Mouse (Mus musculus): Measurements from ENCODE around the gene Gm20388. TPM values are rescaled to one million over a fixed set of nuclear protein-coding genes. Genes with fewer than 3 reads are reported as not detected.
"Not testable (repeated sequence)": the region's sequence is repeated elsewhere in the genome, so short reads cannot be mapped to it uniquely, and the experiment has no call there.

Gene Gm20388
- polyA plus RNA-seq, 1 experiment: 10.6 TPM

DNA sequence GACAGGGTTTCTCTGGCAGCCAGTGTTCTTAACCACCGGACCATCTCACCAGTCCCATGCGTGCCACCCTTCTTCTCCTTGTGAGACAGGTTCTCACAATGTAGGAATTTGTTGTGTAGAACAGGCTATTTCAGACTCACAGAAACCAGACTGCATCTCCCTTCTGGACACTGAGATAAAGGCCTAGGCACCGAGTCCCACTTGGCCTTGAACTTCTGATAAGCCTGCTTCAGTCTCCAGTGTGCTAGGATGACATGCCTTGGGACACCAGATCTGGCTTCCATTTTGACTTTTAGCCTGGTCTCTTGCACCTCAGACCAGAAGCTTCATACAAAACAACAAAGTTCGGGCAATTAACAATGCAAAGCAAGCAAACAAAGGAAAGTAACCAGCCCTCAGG lies 1678.1 kb downstream of the Gm20388 start:
- WGBS: 65% methylated on average over 4 of the region's 4 CpGs
- Histone ChIP-seq H3K4me1 (ENCODE audit: control insufficient read depth, insufficient read depth, low read length) (peaks cover 2% of the 10 kb centered on the region; the same call in 1 of the 2 replicates), H3K4me3 (replicated peaks; ENCODE audit: control insufficient read depth, low read depth, low read length) (no peak overlapping the region), H3K27ac (ENCODE audit: control insufficient read depth, insufficient read depth, low read depth, low read length, poor library complexity) (peak overlapping the region; percentile 83)
- TF ChIP-seq CTCF (IDR thresholded peaks at IDR 0.05; ENCODE audit: control insufficient read depth, insufficient read depth, low read length) (no peak), POLR2A (IDR thresholded peaks at IDR 0.05; ENCODE audit: borderline replicate concordance, control insufficient read depth, low read depth, low read length) (no peak)

DNA sequence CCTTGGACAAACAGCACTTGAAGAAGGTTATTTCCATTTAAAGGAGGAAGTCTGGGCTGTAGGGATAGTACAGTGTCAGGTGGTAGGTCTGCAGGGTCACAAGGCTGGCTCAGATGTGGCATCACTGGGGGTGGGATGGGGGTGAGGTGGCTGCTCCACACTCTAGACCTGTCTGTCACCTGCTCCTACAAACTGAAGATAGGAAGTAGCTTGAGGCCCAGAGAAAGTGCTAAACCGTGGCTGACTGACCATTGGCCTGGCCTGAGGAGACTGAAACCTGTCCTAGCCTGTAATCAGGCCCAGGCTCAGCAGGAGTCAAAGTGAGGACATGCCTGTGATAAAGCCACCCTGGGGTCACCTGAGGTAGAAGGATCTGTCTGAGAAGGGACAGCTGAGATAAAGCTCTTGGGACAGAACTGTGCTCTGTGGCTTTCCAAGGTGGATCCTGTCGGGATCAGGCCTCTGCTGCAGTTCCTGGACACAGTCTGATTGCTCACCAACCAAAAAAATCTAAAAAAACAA lies 1678.6 kb downstream of the Gm20388 start:
- Histone ChIP-seq H3K4me3 (replicated peaks; ENCODE audit: control insufficient read depth, low read depth, low read length) (no peak overlapping the region), H3K27ac (ENCODE audit: control insufficient read depth, insufficient read depth, low read depth, low read length, poor library complexity) (peak overlapping the region; percentile 83), H3K4me1 (ENCODE audit: control insufficient read depth, insufficient read depth, low read length) (peaks cover 2% of the 10 kb centered on the region; the same call in 1 of the 2 replicates)
- TF ChIP-seq CTCF (IDR thresholded peaks at IDR 0.05; ENCODE audit: control insufficient read depth, insufficient read depth, low read length) (no peak), POLR2A (IDR thresholded peaks at IDR 0.05; ENCODE audit: borderline replicate concordance, control insufficient read depth, low read depth, low read length) (no peak)
- 65% methylated on average over 2 of the region's 2 CpGs for WGBS

DNA sequence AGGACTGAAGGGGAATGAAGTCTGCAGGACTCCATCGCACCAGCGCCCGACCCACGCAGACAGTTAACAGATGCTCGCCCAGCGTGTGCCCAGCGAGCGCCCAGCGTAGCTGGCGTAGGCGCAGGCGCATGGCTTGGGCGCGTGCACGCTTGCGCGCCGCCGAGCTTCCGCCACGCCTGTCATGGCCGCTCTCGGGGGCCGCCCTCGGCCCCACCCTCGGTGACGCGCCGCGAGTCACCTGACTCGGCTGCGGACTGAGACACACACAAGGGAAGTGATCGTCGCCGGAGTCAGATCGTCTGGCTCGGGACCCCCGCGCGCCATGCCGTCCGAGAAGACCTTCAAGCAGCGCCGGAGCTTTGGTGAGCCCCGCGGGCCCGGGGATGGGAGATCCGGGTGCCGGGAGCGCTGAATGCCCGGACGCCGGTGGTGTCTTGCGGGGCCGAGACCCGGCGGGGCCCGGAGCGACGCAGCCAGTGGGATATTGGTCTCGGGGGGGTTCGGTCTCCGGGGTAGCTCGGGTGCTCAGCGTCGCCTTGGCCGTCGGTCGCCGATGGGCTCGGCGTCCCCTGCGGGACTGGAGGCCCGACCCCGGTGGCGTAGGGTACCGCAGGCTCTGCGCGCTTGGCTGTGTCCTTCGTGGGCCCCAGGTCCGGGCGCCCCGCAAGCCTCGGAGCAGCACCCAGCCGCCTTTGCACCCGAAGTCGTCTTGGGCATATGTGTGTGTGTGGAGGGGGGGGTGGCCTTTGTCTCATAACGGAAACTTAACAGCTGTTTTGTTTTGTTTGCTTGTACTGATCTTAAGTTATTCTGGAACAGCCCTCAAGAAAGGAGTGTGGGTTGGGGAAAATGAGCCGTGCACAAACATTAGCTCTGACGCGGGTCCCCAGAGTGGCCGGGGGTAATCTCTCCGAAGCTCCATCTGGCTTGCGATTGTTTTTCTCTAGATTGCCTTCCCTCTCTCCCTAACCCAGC lies 1679.8 kb downstream of the Gm20388 start, which contains the start of gene Map1lc3b:
Gene Map1lc3b, plus strand, starts transcription at position 159 of the 975 bp plus-strand sequence.
- Histone ChIP-seq H3K27ac (ENCODE audit: control insufficient read depth, insufficient read depth, low read depth, low read length, poor library complexity) (peak within 1 kb of the TSS; percentile 83), H3K4me3 (replicated peaks; ENCODE audit: control insufficient read depth, low read depth, low read length) (peak within 1 kb of the TSS; percentile 87), H3K4me1 (ENCODE audit: control insufficient read depth, insufficient read depth, low read length) (peaks cover 2% of the 10 kb centered on the region; the same call in 1 of the 2 replicates)
- TF ChIP-seq POLR2A (IDR thresholded peaks at IDR 0.05; ENCODE audit: borderline replicate concordance, control insufficient read depth, low read depth, low read length) (peak; percentile 71; the same call in 1 of the 2 replicates), CTCF (IDR thresholded peaks at IDR 0.05; ENCODE audit: control insufficient read depth, insufficient read depth, low read length) (no peak)
- WGBS: under 1% methylated on average over 93 of the region's 94 CpGs

DNA sequence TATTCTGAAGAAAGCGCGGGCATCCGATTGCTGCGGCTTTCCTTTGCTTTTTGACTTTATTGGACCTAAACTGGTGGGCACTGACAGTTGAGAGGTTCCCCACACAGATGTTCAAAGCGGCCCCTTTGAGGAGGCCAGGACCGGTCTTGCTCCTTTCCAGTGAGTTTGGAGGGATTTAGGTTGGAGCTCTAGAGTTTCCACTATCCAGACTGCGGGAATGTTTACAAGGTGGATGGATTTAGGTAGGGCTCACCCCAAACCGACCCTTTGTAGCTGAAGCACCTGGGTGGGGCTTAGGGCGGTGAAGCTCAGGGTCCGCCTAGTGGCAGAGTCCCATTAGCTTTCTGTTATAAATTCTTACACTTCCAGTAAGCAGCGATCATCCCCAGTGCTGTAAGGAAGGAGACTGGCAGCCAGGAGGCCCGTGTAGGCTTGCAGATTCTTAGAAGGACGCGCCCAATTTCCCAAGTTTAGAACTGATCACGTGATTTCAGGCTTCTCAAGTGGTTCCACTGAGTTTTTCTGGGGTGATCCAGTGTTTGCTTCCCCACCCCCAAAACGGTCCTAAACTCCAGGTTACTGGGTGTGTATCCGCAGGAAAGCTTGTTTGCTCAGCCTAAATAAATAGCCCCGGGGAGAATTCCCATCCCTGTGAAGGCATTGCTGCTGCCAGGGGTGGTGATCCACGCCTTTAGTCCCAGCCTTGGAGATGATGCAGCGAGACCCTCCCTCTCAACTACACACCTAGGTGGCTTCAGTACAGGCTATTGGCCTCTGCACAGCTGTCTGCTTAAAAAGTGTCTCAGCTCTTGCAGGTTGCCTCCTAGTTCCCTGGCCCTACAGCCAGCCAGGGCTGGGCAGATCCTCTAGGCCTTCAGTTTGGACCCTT lies 1680.8 kb downstream of the Gm20388 start:
- Histone ChIP-seq H3K4me1 (ENCODE audit: control insufficient read depth, insufficient read depth, low read length) (peaks cover 2% of the 10 kb centered on the region; the same call in 1 of the 2 replicates), H3K4me3 (replicated peaks; ENCODE audit: control insufficient read depth, low read depth, low read length) (peak overlapping the region; percentile 87), H3K27ac (ENCODE audit: control insufficient read depth, insufficient read depth, low read depth, low read length, poor library complexity) (peak overlapping the region; percentile 83)
- 18% methylated on average over 20 of the region's 20 CpGs for WGBS
- TF ChIP-seq POLR2A (IDR thresholded peaks at IDR 0.05; ENCODE audit: borderline replicate concordance, control insufficient read depth, low read depth, low read length) (no peak), CTCF (IDR thresholded peaks at IDR 0.05; ENCODE audit: control insufficient read depth, insufficient read depth, low read length) (peak; percentile 54; the same call in 1 of the 2 replicates)

DNA sequence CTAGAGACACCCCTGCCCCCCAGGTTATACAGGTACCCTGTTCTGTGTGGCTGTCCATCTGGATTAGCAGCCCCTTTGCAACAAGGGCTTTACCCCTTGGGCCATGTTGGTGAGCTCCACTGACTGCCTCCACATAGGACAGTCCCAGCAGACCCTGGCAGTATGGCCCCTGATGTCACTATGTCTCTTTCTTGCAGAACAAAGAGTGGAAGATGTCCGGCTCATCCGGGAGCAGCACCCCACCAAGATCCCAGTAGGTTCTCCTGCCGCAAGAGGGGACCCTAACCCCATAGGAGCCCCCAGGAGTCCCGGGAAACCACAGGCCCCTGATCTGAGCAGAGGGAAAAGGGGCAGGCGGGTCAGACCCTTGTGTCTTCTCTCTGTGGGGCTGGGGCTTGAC lies 1682.7 kb downstream of the Gm20388 start:
- peaks cover 2% of the 10 kb centered on the region; the same call in 1 of the 2 replicates for H3K4me1 ChIP-seq (ENCODE audit: control insufficient read depth, insufficient read depth, low read length)
- TF ChIP-seq POLR2A (IDR thresholded peaks at IDR 0.05; ENCODE audit: borderline replicate concordance, control insufficient read depth, low read depth, low read length) (no peak), CTCF (IDR thresholded peaks at IDR 0.05; ENCODE audit: control insufficient read depth, insufficient read depth, low read length) (no peak)
- no peak overlapping the region for H3K4me3 ChIP-seq (replicated peaks; ENCODE audit: control insufficient read depth, low read depth, low read length)
- WGBS: 89% methylated on average over 5 of the region's 5 CpGs
- H3K27ac ChIP-seq (ENCODE audit: control insufficient read depth, insufficient read depth, low read depth, low read length, poor library complexity): no peak overlapping the region

DNA sequence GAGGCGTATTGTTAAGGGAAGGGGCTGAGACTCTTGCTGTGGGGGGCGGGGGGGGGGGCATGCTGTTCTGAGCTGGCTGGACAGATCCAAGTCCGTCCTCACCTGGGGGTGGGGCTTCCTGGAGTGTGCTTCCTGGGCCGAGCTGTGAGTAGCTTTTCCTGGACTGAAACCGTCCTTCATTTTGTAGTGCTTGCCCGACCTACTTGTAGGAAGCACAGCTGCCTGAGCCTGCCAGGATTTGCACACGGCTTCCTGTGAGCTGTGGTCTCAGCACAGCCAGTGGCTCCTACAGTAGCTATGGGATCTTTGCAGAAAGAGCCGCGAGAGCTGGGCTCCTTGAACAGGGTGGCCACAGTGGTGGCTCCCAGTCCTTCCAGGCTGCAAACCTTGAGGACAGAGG lies 1683.3 kb downstream of the Gm20388 start:
- 63% methylated on average over 9 of the region's 9 CpGs for WGBS
- TF ChIP-seq POLR2A (IDR thresholded peaks at IDR 0.05; ENCODE audit: borderline replicate concordance, control insufficient read depth, low read depth, low read length) (no peak), CTCF (IDR thresholded peaks at IDR 0.05; ENCODE audit: control insufficient read depth, insufficient read depth, low read length) (no peak)
- H3K27ac ChIP-seq (ENCODE audit: control insufficient read depth, insufficient read depth, low read depth, low read length, poor library complexity): no peak overlapping the region
- H3K4me1 ChIP-seq (ENCODE audit: control insufficient read depth, insufficient read depth, low read length): peaks cover 2% of the 10 kb centered on the region; the same call in 1 of the 2 replicates
- H3K4me3 ChIP-seq (replicated peaks; ENCODE audit: control insufficient read depth, low read depth, low read length): no peak overlapping the region

DNA sequence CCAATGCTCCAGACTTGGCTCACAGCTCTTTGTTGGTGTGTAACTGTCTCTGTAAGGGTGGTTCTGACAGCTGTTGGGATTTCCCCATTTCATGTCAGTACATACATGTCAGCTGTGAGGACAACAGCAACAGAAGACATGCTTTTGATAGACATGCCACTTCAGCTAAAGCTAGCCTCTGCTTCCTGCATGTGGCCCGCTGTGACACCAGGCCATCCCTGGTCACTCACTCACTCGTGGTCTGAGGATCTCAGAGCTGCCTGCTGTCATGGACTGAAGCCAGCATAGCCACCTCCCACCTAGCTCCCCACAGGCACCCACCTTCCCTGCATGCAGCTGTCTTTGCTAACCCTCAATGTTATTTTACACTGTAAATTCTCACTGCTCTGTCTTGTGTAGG lies 1686.9 kb downstream of the Gm20388 start:
- H3K4me1 ChIP-seq (ENCODE audit: control insufficient read depth, insufficient read depth, low read length); H3K27ac ChIP-seq (ENCODE audit: control insufficient read depth, insufficient read depth, low read depth, low read length, poor library complexity); H3K4me3 ChIP-seq (replicated peaks; ENCODE audit: control insufficient read depth, low read depth, low read length): not testable (repeated sequence)
- WGBS: 83% methylated on average over 2 of the region's 2 CpGs

Measured in bone marrow, adult 2 months (tissue).